Mouse (Mus musculus) megakaryocyte, embryonic 14.5 days (primary cell): ENCODE results near the gene Slc30a3. TPM values are rescaled to one million over a fixed set of nuclear protein-coding genes. Genes with fewer than 3 reads are reported as not detected.
A peak's percentile ranks its signal among the peaks of the same experiment; 100 is the strongest.
"Not testable (repeated sequence)": the region's sequence is repeated elsewhere in the genome, so short reads cannot be mapped to it uniquely, and the experiment has no call there.

Experiments used
- H3K27me3 ChIP-seq: replicated peaks from 2 replicates; pipeline ENCODE3; 2012; ENCODE audit warnings: inconsistent platforms
- H3K36me3 ChIP-seq: replicated peaks from 2 replicates; pipeline ENCODE3; 2012; ENCODE audit warnings: low read length, inconsistent platforms, mixed read lengths
- H3K4me1 ChIP-seq: 2 replicates; pipeline ENCODE4 v1.6.1; 2012; ENCODE audit warnings: inconsistent platforms
- H3K4me3 ChIP-seq: replicated peaks from 2 replicates; pipeline ENCODE3; 2012; ENCODE audit warnings: moderate library complexity, mild to moderate bottlenecking, inconsistent platforms
- H3K9me3 ChIP-seq: 2 replicates; pipeline ENCODE4 v1.6.1; 2012; ENCODE audit warnings: inconsistent platforms
- FLI1 ChIP-seq: IDR thresholded peaks from 2 replicates; pipeline ENCODE4 v1.6.1; 2012; ENCODE audit warnings: low read length, inconsistent platforms, mixed read lengths
- GATA1 ChIP-seq: IDR thresholded peaks from 3 replicates; pipeline ENCODE4 v1.6.1; 2012; ENCODE audit warnings: mixed read lengths, low read length, inconsistent platforms, borderline replicate concordance
- polyA plus RNA-seq: library from polyadenylated mRNA; stranded (reverse); fragments of >175 nt; gene quantifications from 2 replicates; pipeline ENCODE4 v1.2.3, GENCODE M21; 2012; ENCODE audit warnings: low replicate concordance; ENCODE audit not compliant: insufficient read depth

Slc30a3 gene
- polyA plus RNA-seq, 1 experiment, result not detected

DNA sequence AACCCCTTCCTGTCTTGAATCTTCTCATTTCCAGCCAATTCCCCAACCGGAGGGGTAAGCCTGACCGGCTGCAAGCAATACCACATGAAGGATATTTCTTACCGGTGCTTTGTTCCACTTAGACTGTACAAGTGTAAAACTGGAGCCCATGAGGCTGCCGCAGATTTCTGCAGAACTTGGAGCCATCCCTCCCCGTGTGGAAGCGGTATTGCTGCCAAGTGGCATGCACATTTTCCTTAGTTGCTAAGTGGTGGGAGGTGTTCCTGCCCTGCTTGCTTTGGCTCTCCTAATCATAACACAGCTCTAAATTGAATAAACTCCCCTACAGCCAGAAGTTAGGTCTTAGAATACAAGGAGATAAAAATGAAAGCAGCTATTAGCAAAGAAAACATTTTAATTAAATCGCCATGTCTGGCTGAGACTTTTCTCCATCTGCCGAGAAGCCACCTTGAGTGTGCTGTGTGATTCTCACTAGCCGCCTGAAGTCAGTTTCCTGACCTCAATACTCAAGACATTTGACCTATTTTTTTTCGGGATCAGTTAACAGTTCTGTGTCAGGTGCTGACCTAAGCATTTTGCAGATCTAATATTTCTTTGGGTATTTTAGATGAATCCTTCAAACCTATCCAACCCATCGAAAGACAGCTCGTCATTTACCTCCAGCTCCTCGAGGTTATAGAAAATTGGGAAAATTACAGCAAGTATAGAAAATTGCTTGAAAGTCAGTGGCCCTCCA is 27.8 kb downstream of the Slc30a3 start:
- TF ChIP-seq GATA1, result no peak
- no peak for TF ChIP-seq FLI1
- peaks cover 47% of the 10 kb centered on the region for H3K36me3 ChIP-seq

DNA sequence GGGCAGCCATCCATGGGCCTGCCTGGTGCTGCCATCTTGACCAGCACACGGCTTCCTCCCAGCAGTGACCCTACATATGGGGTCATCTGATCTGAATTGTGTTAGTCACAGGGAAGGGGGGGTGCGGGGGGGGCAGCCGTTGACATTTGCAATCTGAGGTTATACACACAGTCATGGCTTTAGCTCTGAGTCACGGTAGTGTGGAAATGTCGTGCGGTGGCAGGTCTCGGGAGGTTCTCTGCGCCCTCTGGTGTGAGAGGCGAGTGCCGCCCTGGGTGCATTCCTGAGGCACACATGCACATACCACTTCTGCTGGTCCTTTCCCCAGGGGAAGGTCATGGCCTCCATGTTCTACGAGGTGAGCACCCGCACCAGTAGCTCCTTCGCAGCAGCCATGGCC is 31.7 kb downstream of the Slc30a3 start:
- H3K27me3 ChIP-seq, result no peaks in the 10 kb centered on the region
- no peaks in the 10 kb centered on the region for H3K9me3 ChIP-seq
- no peak overlapping the region for H3K4me3 ChIP-seq
- peaks cover 84% of the 10 kb centered on the region for H3K36me3 ChIP-seq
- H3K4me1 ChIP-seq, result no peaks in the 10 kb centered on the region; the same call in 1 of the 2 replicates
- TF ChIP-seq FLI1 (no peak), GATA1 (no peak)

More for the DNA sequence above, 27.8 kb downstream of the Slc30a3 start:
- Histone ChIP-seq H3K9me3 (no peaks in the 10 kb centered on the region), H3K27me3 (peaks cover 13% of the 10 kb centered on the region), H3K4me1 (peaks cover 20% of the 10 kb centered on the region), H3K4me3 (no peak overlapping the region)

DNA sequence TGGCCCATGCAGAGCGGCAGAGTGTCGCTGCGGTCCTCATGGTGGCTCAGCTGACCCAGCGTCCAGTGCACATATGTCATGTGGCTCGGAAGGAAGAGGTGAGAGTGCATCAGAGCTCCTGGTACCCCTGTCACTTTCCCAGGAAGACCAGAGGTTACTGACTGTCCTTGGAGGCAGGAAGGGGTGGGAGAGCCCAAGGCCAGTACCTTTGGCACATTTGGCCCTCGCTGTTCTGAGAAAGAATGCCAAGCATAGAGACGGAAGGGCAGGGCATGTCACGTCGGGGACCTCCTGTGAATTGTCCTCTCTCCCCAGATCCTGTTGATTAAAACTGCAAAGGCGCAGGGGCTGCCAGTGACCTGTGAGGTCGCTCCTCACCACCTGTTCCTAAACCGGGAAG is 34.9 kb downstream of the Slc30a3 start:
- Histone ChIP-seq H3K9me3 (no peaks in the 10 kb centered on the region), H3K4me1 (no peaks in the 10 kb centered on the region; the same call in 1 of the 2 replicates), H3K27me3 (no peaks in the 10 kb centered on the region), H3K36me3 (peaks cover 98% of the 10 kb centered on the region), H3K4me3 (no peak overlapping the region)
- TF ChIP-seq GATA1 (no peak), FLI1 (no peak)

DNA sequence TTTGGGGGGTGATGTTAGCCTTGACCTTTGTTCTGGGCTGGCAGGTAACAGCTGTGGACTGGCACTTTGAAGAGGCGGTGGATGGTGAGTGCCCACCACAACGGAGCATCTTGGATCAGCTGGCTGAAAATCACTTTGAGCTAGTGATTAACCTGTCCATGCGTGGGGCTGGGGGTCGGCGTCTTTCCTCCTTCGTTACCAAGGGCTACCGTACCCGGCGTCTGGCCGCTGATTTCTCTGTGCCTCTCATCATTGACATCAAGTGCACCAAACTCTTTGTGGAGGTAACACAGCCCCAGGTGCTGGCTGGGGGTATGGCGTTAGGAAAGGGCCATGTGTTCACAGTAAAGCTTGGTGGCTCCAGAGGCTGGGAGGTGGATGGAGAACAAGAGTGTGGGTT is 36.2 kb downstream of the Slc30a3 start:
- H3K9me3 ChIP-seq, result no peaks in the 10 kb centered on the region
- TF ChIP-seq FLI1, result no peak
- TF ChIP-seq GATA1, result no peak
- no peaks in the 10 kb centered on the region for H3K27me3 ChIP-seq
- H3K36me3 ChIP-seq, result peaks cover 98% of the 10 kb centered on the region
- H3K4me3 ChIP-seq, result no peak overlapping the region
- no peaks in the 10 kb centered on the region; the same call in 1 of the 2 replicates for H3K4me1 ChIP-seq

DNA sequence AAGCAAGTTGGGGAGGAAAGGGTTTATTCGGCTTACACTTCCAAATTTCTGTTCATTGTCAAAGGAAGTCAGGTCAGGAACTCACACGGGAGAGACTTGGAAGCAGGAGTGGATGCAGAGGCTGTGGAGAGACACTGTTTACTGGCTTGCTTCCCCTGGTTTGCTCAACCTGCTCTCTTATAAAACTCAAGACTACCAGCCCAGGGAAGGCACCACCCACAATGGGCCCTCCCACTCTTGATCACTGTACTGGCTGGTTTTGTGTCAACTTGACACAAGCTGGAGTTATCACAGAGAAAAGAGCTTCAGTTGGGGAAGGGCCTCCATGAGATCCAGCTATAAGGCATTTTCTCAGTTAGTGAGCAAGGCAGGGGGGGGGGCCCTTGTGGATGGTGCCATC is 37.0 kb downstream of the Slc30a3 start:
- TF ChIP-seq GATA1, result no peak
- TF ChIP-seq FLI1, result no peak
- peaks cover 98% of the 10 kb centered on the region for H3K36me3 ChIP-seq
- H3K4me1 ChIP-seq, result no peaks in the 10 kb centered on the region; the same call in 1 of the 2 replicates
- no peaks in the 10 kb centered on the region for H3K9me3 ChIP-seq
- H3K4me3 ChIP-seq, result no peak overlapping the region
- H3K27me3 ChIP-seq, result no peaks in the 10 kb centered on the region

DNA sequence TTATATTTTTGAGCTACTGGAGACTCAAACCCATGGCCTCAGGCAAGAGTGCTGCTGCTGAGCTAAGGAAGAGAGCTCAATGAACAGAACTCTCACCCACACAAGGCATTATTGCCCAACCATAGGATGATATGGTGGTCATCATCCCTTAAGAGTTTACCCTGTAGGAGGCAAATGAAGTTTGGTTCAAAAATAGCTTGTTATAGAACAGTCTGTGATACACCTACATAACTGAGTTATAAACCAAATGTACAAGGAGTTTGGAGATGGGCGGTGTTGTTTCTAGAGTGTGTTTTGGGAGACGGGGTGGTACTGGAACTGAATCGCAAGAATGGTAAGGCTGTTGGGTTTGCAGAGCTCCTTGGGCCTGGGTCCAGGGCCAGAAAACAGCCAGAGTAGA is 38.2 kb downstream of the Slc30a3 start:
- peaks cover 93% of the 10 kb centered on the region for H3K36me3 ChIP-seq
- no peaks in the 10 kb centered on the region for H3K4me1 ChIP-seq
- TF ChIP-seq GATA1 (no peak), FLI1 (no peak)
- H3K4me3 ChIP-seq, result no peak overlapping the region
- no peaks in the 10 kb centered on the region for H3K27me3 ChIP-seq
- H3K9me3 ChIP-seq, result no peaks in the 10 kb centered on the region

DNA sequence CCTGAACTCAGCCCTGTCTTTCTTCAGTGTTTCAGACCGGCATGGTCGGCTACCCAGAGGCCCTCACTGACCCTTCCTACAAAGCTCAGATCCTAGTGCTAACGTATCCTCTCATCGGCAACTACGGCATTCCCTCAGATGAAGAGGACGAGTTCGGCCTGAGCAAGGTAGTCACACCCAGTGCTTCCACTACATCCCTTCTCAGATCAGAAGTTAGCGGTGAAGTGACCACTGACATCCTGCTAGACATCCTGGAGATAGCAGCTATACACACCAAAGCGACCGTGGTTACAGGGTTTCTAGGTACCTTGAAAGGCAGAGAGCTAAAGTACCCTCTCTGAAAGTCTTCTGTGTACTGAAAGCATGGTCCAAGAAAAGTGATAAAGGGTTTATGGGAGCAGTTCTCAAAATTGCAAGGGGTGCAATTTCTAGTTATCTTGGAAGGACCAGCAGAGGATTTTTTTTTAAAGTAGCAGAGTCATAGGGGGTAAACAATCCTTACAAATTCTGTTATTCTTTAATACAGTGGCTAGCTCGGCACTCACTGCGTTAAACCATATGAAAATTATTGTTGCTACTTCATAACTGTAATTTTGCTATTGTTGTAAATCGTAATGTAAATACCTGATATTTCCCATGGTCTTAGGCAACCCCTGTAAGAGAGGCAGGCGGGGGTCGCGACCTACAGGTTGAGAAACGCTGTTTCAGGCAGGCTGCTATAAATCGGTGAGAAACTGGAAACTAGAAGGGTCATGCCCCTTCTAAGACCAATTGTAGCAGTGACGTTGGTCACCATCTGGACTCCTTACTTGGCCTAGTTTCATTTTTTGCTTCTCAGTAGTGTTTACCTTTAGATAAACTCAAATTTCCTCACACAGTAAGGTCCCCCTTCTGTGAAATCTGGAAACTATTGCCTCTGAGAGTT is 52.6 kb downstream of the Slc30a3 start:
- no peak for TF ChIP-seq GATA1
- no peak for TF ChIP-seq FLI1
- Histone ChIP-seq H3K36me3 (peaks cover 58% of the 10 kb centered on the region), H3K9me3 (no peaks in the 10 kb centered on the region), H3K4me1 (peaks cover 40% of the 10 kb centered on the region), H3K4me3 (peak overlapping the region; percentile 97), H3K27me3 (no peaks in the 10 kb centered on the region)

DNA sequence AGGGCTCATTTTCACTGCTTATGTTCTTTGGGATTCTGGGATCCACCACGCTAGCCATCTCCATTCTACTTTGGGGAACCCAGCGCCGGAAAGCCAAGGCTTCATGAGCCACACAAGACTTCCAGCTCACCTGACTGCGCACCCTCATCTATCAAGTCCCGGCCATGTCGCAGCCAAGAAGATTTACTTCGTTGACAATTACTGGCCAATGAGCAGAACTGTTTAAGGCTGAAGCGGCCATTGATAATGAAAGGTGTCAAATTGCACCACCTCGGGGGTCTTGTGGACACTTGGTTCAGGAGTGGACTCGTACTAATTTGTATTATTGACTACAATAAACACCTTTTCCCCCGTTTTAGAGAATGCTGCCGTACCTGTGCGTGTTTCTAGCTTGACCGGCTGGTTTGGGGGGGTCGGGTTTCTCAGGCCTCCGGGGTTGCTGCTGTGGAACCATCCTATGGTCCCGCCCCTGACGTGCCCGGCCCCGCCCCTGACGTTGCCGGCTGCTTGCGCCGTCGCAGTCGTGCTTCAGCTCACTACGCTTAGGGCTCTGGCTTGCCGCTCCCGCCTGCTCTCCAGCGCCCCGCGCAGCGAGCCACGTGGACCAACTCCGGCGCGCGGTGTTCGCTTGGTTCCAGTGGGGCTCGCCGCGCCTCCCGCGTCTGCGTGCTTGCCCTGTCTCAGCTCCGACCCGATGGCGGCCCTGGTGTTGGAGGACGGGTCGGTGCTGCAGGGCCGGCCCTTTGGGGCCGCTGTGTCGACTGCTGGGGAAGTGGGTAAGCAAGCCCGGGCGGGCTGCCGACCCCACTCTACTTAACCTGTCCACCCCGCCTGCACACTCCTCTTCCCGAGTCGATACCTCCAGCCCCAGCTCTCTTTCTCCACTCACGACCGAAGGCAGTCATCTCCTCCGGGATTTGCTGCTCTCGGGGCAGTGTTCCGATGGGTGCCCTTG is 53.5 kb downstream of the Slc30a3 start, which contains the start of gene Cad:
TSS of gene Cad (plus strand) at position 520 of the 955 bp plus-strand sequence.
- peaks cover 46% of the 10 kb centered on the region for H3K4me1 ChIP-seq
- TF ChIP-seq FLI1 (no peak), GATA1 (no peak)
- H3K27me3 ChIP-seq, result no peaks in the 10 kb centered on the region
- peaks cover 48% of the 10 kb centered on the region for H3K36me3 ChIP-seq
- peak within 1 kb of the TSS; percentile 97 for H3K4me3 ChIP-seq
- H3K9me3 ChIP-seq, result no peaks in the 10 kb centered on the region

DNA sequence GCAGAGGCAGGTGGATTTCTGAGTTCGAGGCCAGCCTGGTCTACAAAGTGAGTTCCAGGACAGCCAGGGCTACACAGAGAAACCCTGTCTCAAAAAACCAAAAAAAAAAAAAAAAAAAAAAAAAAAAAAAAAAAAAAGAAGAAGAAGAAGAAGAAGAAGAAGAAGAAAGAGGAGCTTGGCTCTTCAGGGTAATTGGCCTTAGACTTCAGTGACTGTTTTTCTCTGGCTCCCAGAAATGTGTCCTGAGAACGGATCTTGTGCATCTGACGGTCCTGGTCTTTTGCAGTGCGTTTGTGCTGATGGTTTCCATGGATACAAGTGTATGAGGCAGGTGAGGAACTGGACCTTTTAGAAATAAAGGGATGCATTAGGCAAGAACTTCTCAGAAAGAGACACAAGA is 54.3 kb downstream of the Slc30a3 start:
- H3K36me3 ChIP-seq, result peaks cover 40% of the 10 kb centered on the region
- not testable (repeated sequence) for H3K9me3 ChIP-seq, H3K27me3 ChIP-seq
- H3K4me1 ChIP-seq, result peaks cover 46% of the 10 kb centered on the region
- H3K4me3 ChIP-seq, result peak overlapping the region; percentile 97
